Mouse (Mus musculus) megakaryocyte progenitor cell, adult 5-6 weeks (primary cell): ENCODE results near the gene Foxs1. TPM values are rescaled to one million over a fixed set of nuclear protein-coding genes. Genes with fewer than 3 reads are reported as not detected.

Experiments used
- ATAC-seq: replicated peaks from 2 replicates; pipeline ENCODE4 v1.8.0; 2016; ENCODE audit warnings: mild to moderate bottlenecking, moderate TSS enrichment, inconsistent platforms; ENCODE audit not compliant: poor library complexity
- total RNA-seq, 2 experiments: library from RNA; stranded (forward) in 1 of 2; stranded (reverse) in 1 of 2; fragments of 157-497, 149-512 nt in 1 of 2; fragments of 200-1000 nt in 1 of 2; gene quantifications; 2 replicates each; pipeline versions ENCODE4 v1.2.3 to v1.2.4; 2015 to 2017

Gene Foxs1
- total RNA-seq (2015) (not detected in 2 replicates), total RNA-seq (2017) (not detected in 2 replicates)

DNA sequence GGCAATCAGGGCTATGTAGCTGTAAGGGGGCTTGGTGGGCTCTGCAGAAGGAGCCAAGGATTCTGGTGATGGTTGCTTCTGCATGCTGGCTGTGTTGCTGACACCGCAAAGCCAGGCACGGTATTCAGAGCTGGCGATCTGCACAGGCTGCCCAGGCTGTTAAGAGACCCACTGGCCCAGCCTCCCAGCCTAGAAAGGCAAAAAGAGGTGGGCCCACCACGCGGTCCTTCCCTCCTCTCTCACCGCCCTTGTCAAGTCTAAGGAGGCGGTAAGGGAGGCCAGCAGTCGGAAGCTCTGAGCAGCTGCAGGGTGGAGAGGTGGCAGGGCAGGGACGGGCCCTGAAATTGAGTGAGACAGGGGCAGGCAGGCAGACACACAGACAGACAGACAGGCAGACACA lies at the start of gene Foxs1:
Gene Foxs1 (minus strand): TSS at position 161 of the 400 bp plus-strand sequence.
- no peak for ATAC-seq

DNA sequence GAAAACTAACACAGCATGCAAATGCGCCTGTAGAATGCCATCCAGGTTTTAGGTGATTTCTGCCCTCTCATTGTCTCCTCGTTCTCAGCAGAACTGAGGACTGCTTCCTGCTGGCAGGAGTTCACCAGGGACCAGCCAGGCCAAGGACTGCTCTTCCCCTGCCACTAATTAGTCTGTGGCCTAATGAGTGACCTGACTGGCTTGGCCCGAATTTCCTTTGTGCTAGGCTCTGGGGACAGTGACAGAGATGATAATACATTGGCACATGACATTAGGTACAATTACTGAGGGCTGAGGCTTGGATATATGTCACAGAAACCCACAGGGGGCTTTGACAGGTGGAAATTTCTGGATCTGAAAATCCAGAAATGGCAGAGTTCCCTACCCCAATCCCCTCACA lies 44.0 kb upstream of the Foxs1 start:
- ATAC-seq: no peak

DNA sequence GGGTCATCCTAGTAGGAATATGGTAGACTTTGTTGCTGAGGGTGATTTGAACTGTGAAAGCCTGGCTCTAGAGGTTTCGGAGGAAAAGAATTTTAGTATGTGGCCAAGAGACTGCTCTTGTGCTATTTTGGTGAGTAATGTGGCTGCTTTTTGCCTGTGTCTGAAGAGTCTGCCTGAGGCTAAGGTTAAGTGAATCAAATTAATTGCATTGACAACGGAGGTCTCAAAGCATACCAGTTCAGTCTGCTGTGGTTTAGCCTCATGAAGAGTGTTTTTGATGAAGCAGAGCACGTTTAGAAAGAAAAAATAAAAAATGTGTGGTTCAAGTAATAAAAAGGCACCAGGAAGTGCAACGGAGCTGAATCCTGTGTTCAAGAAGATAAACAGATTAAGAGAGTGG lies 32.5 kb upstream of the Foxs1 start:
- no peak for ATAC-seq

DNA sequence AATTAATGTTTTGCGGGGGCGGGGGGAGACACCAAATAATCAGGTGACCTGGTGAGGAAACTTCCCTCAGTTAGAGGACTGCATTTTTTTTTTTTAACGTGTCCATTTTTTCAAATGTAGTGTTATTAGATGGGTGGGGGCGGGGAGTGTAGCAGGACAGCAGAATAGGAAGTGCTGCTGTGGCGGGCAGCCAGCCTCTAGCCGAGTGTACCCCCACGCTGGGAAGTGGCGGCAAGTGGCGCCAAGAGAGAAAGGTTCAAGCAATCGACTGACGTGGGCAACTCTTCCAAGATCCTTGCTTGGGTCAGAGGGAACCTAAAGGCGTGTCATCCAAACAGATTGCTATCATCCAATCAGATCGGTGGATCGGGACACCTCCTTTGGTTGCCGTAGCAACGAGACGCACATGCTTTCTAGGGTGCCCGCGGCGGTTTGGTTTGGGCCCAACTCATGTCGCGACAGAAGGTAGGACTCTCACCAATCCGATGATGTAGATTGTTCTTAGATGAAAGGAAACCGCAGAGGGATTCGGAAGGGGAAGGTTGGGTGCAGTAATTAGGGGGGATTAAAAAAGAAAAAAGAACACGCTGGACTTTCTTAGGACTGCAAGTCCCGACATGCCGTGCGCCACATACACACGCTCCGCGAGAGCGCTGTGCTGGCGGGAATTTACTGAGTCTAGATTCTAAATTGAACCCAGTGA lies 29.2 kb upstream of the Foxs1 start, which contains the start of gene Ttll9:
Gene Ttll9 (plus strand): TSS at position 395 of the 703 bp plus-strand sequence.
- peak; percentile 97 for ATAC-seq

DNA sequence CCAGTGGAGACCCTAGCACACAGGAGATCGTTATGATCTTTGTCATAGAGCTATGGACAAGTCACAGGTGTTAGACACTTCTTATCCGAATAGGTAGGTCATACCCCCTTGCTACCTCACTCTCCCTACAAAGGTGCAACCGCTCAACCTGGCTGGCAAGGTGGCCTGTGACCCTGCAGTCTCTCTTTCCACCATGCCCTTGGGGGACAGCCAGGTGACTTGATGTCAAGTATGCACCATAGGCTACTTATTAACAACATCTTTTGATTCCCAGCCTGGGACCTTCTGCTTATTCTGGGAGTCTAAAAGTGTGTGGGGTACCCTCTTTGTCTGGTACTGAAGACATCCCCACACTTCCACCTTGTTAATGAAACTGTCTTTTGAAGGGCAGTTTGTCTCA lies 25.1 kb upstream of the Foxs1 start:
- ATAC-seq: no peak

DNA sequence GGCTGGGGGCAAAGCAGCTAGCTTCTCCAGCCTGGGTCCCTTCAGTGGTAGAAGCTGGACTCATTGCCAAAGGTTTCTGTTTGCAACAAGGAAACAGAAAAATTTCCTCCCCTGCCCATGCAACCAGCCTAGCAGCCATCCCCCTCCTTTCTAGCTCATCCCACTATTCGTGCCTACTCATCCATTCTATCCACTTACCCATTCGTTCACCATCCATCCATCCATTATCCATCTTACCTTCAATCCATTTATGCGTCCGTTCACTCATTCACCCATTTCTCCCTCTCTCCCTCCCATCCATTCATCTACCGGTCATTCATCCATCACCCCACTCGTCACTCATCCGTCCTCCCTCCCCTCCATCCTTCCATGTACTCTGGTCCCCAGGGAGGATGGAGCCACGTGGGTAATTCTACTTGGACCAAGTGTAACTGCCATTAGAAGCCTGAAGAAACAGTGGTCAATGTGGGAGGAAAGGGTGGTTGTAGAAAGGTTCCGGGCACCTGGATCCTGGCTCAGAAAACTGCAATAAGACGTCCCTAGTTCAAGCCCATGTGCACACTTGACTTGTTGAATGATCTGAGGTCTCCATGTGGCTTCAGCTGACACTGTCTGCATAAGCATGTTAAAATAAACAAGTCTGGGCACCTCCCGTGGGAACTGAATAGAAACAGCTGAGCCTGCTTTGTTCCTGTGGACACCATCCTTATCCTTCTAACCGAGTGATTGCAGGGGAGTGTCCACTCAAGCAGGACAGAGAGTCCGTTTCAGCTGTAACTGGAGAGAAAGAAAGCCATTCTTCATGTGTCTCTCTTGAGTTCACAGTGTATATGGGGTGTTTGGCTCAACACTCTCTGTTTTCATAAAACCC lies 19.1 kb upstream of the Foxs1 start:
- ATAC-seq: no peak

DNA sequence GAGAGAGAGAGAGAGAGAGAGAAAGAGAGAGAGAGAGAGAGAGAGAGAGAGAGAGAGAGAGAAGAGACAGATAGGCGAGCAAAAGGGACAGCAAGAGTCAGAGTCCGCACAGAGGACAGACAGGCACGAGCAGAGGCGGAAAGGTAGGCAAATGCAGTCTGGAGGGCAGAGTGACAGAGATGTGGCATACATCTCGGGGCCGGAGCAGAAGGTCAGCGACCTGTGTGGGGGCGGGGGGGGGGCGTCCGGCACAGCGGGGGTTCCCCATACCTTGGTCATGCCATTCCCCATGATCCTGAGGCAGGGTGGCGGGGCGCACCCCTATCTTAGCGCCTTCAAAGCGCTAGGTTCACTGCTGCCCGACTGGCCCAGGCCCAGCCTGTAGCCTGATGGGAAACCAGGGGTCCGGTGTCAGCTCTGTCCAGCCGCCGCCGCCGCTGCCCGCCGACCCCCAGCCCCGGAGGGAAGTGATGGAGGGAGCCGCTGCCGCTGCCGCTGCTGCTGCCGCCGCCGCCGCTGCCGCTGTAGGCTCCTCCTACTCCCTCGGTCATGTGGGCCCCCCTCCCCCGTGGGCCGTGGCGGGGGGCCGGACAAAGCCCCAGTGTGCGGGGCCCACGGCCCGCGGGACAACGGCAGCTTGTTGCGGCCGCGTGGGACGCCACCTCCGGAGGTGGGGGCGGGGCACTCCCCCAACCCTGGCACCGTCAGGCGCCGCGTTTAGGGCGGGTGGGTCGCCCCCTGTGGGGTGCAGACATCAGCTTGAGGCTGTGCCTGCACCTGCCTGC lies 18.2 kb upstream of the Foxs1 start, which contains the start of gene Dusp15:
Gene Dusp15 (minus strand): TSS at position 634 of the 785 bp plus-strand sequence.
- ATAC-seq: peak; percentile 70

DNA sequence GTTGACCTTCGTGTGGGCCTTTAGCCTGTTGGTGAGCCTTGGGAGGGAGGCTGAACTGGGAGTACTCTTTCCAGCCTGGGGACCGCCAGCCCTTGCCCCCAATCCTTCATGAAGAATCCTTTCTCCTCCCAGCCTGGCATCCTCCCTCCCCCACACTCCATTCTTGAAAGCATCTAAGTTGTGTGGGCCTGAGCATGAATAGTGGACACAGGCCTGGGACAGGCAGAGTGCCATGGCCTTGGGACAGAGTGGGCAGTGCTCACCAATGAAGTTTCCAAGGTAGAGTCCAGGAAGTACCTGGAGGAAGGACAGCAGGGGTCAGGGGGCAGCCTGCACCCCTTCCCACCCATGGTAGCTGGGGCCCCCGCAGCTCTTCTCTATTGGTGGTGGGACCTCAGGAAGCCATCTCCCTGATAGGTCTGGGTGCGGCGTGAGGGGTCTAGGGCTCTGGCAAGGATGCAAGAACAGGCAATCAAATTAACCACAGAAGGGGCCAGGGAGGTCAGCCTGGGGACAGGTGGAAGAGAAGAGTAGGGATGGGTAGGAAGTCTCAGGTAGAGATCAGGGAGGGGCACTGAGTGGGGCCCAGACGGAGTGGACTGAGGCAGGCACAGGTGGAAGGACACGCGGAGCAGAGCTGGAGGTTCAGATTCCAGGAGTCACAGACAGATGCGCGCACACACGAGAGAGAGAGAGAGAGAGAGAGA lies 17.5 kb upstream of the Foxs1 start:
- no peak for ATAC-seq

DNA sequence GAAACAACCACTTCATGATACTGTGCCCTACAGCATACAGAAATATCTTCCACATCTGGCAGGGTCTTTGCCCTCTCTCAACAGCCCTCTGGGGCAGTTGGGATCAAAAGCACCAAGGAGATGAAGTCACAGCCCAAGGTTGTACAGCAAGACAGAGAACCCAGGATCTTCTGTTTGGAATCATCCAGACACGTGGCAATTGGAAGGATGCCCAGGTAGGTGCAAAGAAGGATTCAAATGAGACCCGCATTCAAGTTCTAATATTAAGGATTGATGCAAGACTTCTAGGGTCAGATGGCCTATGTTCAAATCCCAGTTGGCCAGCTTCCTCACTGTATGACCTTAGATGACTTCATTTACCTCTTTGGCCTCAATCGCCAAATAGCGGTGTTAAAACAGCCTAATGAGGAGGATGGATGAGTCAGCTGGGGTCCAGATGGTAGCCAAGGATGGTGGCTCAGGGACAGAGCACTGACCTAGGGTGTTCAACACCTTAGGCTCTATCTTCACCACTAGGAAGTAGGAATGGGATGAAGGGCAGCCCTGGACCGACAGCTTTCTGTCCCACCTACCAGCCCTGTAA lies 15.5 kb upstream of the Foxs1 start:
- no peak for ATAC-seq

DNA sequence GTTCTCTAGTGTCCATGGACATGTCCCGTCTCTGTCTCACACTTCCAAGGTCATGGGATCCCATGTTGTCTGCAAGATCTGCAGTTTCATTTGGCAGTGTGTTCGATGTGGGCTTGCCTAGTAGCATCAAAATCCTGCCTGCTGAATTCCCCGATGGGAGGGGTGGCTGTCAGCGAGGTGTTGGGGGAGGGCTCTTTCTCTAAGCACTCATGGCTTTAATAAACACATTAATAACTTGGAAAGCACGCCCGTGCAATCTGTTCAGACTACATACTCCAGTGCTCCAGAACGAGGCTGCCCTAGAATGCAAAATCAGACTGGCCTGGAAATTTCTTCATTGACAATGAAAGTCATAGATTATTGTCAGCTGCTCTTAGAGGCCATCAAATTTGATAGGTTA lies 14.1 kb upstream of the Foxs1 start:
- no peak for ATAC-seq

DNA sequence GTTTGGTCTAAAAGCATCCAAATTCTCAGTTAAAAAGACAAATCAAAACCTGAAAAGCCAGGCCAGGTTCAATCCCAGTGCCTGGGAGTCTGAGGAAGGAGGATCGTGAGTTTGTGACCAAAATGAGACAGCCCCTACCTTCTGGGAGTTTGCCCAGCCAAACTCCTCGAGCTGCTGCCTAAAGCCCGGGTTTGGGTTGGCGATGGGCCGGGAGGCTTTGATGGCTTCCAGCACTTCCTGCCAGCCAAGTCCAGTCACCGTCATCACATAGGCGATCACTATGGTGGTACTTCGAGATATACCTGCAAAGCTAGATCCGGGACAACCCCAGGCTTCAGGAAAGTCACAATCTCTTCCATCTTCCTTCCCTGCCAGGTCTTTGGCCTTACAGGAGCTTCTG lies 11.0 kb upstream of the Foxs1 start:
- no peak for ATAC-seq

DNA sequence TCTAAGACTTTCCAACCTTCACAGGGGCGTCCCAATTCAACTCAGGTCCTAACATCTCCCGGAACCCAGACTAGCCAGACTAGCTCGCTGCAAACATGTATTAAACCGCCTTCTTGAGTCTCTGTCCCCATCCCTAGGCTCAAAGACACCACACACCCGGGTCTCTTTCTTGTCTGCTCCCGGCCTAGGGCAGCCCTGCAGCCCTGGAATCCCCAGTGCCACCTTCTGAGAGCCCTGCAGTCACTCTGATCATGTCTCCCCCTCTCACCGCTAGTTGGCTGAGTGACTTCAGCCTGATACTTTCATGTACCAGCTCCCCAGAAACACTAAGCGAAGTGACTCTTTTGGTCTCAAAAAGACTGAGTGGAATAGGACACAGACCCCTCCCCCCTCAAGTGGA lies 10.6 kb upstream of the Foxs1 start:
- ATAC-seq: no peak

DNA sequence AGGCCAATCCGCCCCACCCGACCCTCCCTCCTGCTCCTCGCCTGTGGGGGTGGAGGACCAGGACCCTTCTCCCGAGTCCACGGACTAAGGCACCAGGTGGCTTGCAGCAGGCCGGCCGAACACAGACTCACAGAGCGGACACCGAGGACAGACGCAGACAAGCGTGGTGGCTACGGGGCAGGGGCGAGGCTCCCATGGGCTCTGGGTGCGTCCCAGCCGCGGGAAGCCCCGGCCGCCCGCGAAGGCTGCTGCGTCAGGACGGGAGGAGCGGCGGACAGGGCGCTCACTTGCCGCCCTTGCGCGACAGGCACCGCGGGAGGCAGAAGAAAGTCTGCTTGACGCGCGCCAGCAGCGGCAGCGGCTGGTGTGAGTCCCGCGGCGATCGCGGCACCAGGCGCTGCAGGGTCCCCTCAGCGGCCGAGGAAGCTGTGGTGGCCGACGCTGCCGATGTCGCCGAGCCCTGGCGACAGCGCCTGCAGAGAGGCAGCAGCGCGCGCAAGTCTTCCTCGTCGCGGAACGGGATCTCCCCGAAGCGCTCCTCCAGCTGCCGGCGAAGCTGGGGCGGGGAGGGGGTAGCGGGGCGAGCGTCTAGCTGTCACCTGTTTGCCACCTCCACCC lies 10.0 kb upstream of the Foxs1 start:
- no peak for ATAC-seq

DNA sequence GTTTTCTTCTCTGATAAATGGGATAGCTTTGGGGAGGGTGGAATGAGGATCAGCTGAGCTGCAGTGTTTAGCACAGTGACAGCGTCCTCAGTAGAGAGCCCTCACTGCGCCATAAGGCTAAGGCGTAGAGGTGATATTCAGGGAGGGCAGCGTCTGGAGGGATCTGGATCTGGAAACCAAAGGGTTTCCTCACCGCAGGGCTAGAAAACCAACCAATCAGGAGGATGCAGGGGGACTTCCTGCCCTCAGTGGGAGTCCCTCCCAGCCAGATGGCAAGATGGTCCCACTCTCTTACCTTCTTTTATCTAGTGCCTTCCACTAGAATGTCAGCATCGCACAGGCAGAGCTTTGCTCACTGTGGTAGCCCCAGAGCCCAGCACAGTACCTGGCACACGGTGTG lies 8.8 kb upstream of the Foxs1 start:
- no peak for ATAC-seq

DNA sequence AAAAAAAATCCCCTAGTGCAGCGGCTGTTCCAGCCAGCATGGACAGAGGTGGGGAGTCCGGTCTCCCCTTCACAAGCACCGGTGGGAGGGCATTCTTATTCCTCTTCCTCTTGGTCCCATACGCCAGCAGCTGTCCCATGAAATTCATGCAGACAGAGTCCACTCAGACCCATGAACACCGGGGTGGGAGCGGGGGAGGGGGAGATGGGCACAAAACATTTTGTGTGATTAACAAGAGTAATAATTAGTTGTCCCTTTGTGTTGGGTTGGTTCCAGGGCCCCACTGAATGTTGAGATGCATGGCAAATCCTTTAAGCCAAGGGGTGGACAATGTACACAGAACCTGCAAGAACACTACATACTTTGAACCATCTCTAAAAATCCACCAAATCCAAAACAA lies 8.1 kb upstream of the Foxs1 start:
- no peak for ATAC-seq

DNA sequence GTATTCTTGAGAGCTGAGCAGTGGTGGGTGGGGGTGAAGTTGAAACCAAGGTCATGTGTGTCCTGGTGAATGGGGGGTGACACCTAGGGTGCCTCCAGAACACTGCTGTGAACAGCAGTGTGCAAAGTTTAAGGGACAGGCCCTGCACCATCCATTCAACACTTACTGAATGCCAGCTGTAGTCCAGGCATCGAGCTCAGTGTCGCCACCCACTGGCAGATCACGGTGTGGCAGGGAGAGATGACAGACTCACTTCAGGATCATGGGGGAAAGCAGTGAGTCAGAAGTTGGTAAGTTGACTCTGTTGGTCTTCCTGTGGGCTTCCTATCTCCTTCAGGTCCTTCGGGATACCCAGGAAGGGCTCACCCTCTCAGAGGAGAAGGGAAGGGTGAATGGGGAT lies 6.8 kb upstream of the Foxs1 start:
- ATAC-seq: peak; percentile 86

DNA sequence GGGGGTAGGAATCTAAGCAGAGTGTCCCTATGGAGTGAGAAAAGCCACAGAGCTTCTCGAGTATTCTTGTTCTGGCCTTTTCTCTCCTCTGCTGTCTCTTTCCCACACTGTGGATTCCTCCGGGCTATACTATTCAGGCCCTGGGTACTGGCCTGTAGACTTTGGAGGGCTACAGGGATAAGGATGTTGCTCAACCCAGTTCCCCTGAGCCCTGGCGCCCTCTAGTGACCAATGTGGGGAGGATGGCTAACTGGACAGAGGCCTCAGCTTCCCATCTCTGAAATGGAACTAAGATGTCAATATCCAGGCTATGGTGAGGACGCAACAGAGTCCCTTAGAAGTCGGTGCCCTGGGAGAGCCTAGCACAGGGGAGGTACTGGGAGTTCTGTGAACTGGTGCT lies 606 bp upstream of the Foxs1 start:
- ATAC-seq: peak; percentile 95

DNA sequence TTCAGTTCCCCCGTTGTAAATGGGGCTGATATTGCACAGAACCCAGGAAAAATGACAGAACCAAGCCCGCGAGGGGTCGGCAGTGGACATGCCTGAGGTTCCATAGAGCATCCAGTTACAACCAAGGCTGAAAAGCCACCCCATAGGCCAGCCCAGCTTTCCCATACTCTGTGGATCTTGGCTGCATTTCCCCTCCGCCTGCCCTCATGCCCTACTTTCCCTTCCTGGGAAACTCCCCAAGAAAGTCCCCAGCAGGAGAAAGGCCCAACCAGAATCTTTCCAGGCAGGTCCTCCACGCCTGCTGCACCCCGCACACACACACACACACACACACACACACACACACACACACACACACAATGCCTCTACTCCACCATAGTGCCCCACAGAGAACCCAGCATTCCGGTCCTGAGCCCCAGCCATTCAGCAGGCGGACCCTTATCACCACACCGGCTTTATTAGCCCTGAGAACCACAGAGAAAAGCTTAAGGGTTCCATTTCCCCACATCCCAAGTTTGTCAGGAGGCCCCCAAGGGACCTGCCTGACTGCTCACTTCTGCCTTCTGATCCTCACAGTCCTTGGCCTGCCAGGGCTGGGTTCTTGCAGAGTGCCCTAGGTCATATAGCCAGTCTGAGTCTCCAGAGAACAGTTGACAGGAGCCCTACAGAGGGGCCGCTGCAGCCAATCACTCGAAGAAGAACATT lies 1.4 kb downstream of the Foxs1 start:
- no peak for ATAC-seq

DNA sequence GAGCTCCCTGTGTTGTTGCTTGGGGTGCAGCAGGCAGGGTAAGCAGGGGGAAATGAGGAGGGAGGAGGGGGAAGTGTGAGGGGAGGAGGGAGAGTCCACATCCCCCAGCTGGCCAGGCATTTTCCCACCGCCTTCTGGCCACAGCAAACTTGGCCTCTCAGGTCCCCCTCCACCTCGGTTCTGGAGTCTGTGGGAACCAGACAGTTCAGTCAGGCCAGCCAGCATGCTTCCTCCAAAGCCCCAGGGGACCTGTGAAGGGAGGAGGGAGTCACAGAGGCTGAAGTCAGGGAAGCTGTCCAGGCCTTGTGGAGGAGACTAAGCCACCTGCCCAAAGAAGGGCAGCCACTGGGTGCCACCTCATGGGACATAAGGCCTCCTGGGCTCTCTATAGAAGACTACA lies 2.7 kb downstream of the Foxs1 start:
- no peak for ATAC-seq
